Mouse (Mus musculus) spleen, adult 2 months (tissue): ENCODE data around the gene Rbm4b. TPM values are rescaled to one million over a fixed set of nuclear protein-coding genes. Genes with fewer than 3 reads are reported as not detected.
"Not testable (repeated sequence)": the region's sequence is repeated elsewhere in the genome, so short reads cannot be mapped to it uniquely, and the experiment has no call there.

Experiments
- DNase-seq, 2 experiments: peaks; one replicate each; pipeline versions ENCODE4 v3.0.0 to v3.0.0-alpha.2; 2012 to 2021; ENCODE audit warnings: low spot score in 2 of 2, low read depth in 1 of 2
- H3K27ac ChIP-seq: fragments of 200-500 bp; 2 replicates; pipeline ENCODE4 v1.5.1; 2012; ENCODE audit warnings: low read length, inconsistent platforms; ENCODE audit not compliant: insufficient read depth
- H3K27me3 ChIP-seq: fragments of 200-500 bp; 2 replicates; pipeline ENCODE4 v1.6.1; 2012; ENCODE audit warnings: mild to moderate bottlenecking, moderate library complexity, low read length, inconsistent platforms; ENCODE audit not compliant: control insufficient read depth, insufficient read depth
- H3K36me3 ChIP-seq: fragments of 200-500 bp; 2 replicates; pipeline ENCODE4 v1.6.1; 2012; ENCODE audit warnings: mild to moderate bottlenecking, low read length, inconsistent platforms; ENCODE audit not compliant: control insufficient read depth, insufficient read depth
- H3K4me1 ChIP-seq: fragments of 200-500 bp; 2 replicates; pipeline ENCODE4 v1.6.1; 2011; ENCODE audit warnings: inconsistent platforms; ENCODE audit not compliant: control insufficient read depth, insufficient read depth, insufficient read length
- H3K4me3 ChIP-seq: fragments of 200-500 bp; 2 replicates; pipeline ENCODE4 v1.5.1; 2011; ENCODE audit warnings: mild to moderate bottlenecking, inconsistent platforms; ENCODE audit not compliant: insufficient read depth, insufficient read length; ENCODE audit errors: extremely low read depth
- CTCF ChIP-seq: fragments of 200-500 bp; IDR thresholded peaks from 2 replicates; pipeline ENCODE4 v1.5.1; 2011; ENCODE audit warnings: mild to moderate bottlenecking, inconsistent platforms; ENCODE audit not compliant: insufficient read depth, insufficient read length, insufficient replicate concordance; ENCODE audit errors: extremely low read depth
- POLR2A ChIP-seq: fragments of 200-500 bp; IDR thresholded peaks from 2 replicates; pipeline ENCODE4 v1.6.1; 2011; ENCODE audit warnings: low read depth, low read length, inconsistent platforms
- WGBS: fragments of 180-500 bp; shearing (Covaris S2); methylation state at CpG from one replicate; pipeline ENCODE4 v1.1.7; 2018; 5-methylcytosine and 5-hydroxymethylcytosine counted together
- polyA plus RNA-seq: library from polyadenylated mRNA; depleted of rRNA; stranded (reverse); fragments of >200 nt; gene quantifications from 2 replicates; pipeline ENCODE4 v1.2.3, GENCODE M21; 2012

Gene Rbm4b
- polyA plus RNA-seq, 1 experiment: 7.4 TPM

DNA sequence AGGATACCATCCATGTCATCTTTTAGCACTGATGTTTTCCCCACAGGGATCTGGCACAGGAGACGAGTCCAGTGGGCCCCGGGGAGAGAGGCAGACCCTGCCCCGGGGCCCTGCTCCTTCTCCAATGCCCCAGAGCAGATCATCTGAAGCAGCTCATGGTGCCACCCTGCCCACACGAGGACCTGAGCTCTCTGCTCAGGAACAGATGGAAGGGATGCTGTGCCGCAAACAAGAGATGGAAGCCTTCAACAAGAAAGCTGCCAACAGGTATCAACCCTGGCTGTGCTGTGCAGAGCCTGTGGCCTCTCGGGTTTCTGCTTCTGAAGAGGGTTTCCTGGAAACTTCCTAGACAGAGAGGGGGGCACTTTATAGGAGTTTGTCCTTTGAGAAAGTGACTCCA is 6.3 kb upstream of the Rbm4b start:
- no peak for DNase-seq
- Histone ChIP-seq H3K4me1 (no peaks in the 10 kb centered on the region), H3K4me3 (no peak overlapping the region), H3K36me3 (no peaks in the 10 kb centered on the region), H3K27ac (no peak overlapping the region), H3K27me3 (no peaks in the 10 kb centered on the region)
- TF ChIP-seq POLR2A: no peak
- 85% methylated on average over 6 of the region's 6 CpGs for WGBS

- Histone ChIP-seq H3K27me3 (no peaks in the 10 kb centered on the region), H3K27ac (peak overlapping the region; percentile 87), H3K4me3 (peak overlapping the region; percentile 97), H3K4me1 (peaks cover 6% of the 10 kb centered on the region; the same call in 1 of the 2 replicates), H3K36me3 (peaks cover 3% of the 10 kb centered on the region)
- peak; percentile 77 to 90 for DNase-seq
- WGBS: under 1% methylated on average over 10 of the region's 10 CpGs
- TF ChIP-seq POLR2A: no peak
- peak; percentile 97 for TF ChIP-seq CTCF
Observed at GRCm38 (mm10) chr19:4755565-4756192, 618 bp upstream of the Rbm4b start.

DNA sequence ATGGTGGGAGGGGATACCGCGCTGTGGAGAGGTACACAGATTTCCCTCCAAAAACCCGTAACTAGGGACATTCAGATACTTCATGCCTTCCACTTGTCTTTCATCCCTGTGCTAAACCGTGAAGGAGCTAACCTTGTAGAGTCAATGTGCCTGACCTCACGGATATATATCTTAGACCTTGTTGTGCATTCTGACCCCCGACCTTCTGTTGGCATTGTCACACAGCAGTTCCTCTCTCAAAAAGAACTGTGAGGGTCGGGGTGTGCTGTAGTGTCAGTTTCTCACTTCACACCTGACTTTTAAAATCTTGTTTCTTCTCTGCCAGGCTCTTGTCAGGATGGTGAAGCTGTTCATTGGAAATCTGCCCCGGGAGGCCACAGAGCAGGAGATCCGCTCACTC is 624 bp downstream of the Rbm4b start:
- no peak for TF ChIP-seq CTCF
- TF ChIP-seq POLR2A: no peak
- Histone ChIP-seq H3K36me3 (peaks cover 4% of the 10 kb centered on the region), H3K4me1 (peaks cover 6% of the 10 kb centered on the region; the same call in 1 of the 2 replicates), H3K27ac (0 out of 2 replicates have a peak overlapping the region, but pooled peaks have one; percentile 93), H3K4me3 (peak overlapping the region; percentile 97), H3K27me3 (no peaks in the 10 kb centered on the region)
- WGBS: 13% methylated on average over 9 of the region's 9 CpGs
- no peak for DNase-seq

DNA sequence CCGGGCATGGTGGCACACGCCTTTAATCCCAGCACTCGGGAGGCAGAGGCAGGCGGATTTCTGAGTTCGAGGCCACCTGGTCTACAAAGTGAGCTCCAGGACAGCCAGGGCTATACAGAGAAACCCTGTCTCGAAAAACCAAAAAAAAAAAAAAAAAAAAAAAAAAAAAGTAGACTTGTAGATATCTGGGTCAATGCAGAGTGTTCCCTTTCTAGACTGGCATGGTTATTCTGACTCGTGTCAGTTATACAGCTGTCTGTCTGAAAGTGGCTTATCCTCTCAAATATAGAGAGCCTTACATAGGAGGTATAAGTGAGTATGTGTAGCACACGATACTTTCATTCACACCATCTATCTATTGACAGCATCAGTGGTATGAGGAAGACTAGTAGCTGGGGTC is 4.2 kb downstream of the Rbm4b start:
- not testable (repeated sequence) for H3K27me3 ChIP-seq, H3K4me3 ChIP-seq, H3K4me1 ChIP-seq, H3K27ac ChIP-seq, DNase-seq
- H3K36me3 ChIP-seq: peaks cover 12% of the 10 kb centered on the region
- 82% methylated on average over 8 of the region's 8 CpGs for WGBS

DNA sequence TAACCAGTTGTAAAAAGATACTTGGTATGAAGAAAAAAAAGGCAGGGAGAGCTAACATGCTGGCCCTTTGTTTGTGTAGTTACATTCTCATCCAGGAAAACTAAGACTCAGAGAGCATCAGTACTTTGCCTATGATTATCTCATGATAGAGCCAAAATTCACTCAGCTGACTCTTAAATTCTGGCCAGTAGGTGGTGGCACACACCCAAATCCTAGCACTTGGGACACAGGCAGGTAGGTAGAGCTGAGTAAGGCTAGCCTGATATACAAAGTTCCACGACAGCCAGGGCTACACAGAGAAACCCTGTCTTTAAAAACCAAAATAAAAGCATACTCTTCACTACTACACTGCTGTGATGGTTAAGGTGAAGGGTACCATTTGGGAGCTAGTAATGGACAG is 6.6 kb downstream of the Rbm4b start:
- DNase-seq: no peak
- Histone ChIP-seq H3K4me1 (0 out of 2 replicates have a peak, but pooled peaks cover 1% of the 10 kb centered on the region), H3K27me3 (no peaks in the 10 kb centered on the region), H3K27ac (no peak overlapping the region), H3K4me3 (no peak overlapping the region), H3K36me3 (peaks cover 10% of the 10 kb centered on the region)
- TF ChIP-seq POLR2A: no peak
- no peak for TF ChIP-seq CTCF
- WGBS: 73% methylated on average over 1 of the region's 1 CpGs

GRCm38 (mm10) chr19:4767507-4768148 is 11.3 kb downstream of the Rbm4b start:
- no peak for TF ChIP-seq CTCF
- TF ChIP-seq POLR2A: no peak
- no peak overlapping the region for H3K27ac ChIP-seq
- no peak overlapping the region for H3K4me3 ChIP-seq
- H3K36me3 ChIP-seq: peaks cover 18% of the 10 kb centered on the region
- 95% methylated on average over 12 of the region's 12 CpGs for WGBS
- H3K27me3 ChIP-seq: no peaks in the 10 kb centered on the region
- H3K4me1 ChIP-seq: no peaks in the 10 kb centered on the region
- no peak for DNase-seq

DNA sequence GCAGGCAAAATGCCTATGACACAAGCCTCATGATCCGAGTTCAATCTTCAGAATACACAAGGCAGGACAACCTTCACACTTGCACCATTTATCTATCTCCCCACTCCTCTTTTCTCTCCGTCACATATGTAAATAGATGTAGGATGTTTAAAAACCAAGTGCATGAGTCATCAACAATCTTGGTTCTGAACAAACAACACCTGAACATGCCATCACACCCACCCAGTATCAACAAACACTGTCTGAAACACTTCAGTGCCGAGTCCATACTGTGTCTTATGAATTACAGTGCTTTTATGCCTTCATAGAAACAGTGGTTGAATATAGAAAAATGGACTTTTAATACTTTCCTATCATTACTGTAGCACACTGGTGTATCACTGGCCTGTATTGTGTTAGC is 16.5 kb downstream of the Rbm4b start:
- Histone ChIP-seq H3K27me3 (no peaks in the 10 kb centered on the region), H3K27ac (no peak overlapping the region), H3K4me3 (no peak overlapping the region), H3K36me3 (peaks cover 30% of the 10 kb centered on the region), H3K4me1 (no peaks in the 10 kb centered on the region)
- DNase-seq: no peak
- TF ChIP-seq POLR2A: no peak
- no peak for TF ChIP-seq CTCF
- WGBS: 93% methylated on average over 3 of the region's 3 CpGs
